Mouse (Mus musculus) liver (tissue): ENCODE data around the gene Lrrk1.

Source experiments
- DNase-seq: peaks from one replicate; pipeline ENCODE4 v3.0.0-alpha.2; 2020; ENCODE audit warnings: mixed read lengths

Lrrk1 gene

GRCm38 (mm10) chr7:66387813-66388521, at the start of gene Lrrk1:
Gene Lrrk1 (minus strand): TSS chr7:66388350.
- DNase-seq, result peak; percentile 67

GRCm38 (mm10) chr7:66434453-66434935, 46.3 kb upstream of the Lrrk1 start:
- DNase-seq, result peak; percentile 61

- DNase-seq, result peak; percentile 42
Measured at GRCm38 (mm10) chr7:66427437-66428161, 39.4 kb upstream of the Lrrk1 start, which contains the start of gene Aldh1a3. Gene Aldh1a3 (minus strand): TSS chr7:66427517.

DNA sequence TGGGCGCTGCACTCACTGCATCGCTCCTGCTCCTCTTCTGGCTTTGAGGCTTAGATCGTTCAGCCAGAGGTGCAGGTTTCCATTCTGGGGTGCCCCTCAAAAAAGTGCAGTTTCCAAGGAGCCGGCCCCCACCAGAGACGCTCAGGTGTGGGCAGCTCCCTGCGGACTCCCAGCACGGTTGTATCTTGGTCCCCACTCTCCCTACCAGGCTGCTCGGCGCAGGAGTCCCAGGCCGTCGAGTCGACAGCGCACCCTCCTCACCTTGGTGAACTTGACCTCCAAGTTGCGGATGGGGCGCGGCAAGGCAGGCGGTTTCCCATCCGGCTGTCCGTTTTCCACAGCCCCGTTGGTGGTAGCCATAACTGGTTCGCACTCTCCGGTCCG, 38.9 kb upstream of the Lrrk1 start:
- no peak for DNase-seq

DNA sequence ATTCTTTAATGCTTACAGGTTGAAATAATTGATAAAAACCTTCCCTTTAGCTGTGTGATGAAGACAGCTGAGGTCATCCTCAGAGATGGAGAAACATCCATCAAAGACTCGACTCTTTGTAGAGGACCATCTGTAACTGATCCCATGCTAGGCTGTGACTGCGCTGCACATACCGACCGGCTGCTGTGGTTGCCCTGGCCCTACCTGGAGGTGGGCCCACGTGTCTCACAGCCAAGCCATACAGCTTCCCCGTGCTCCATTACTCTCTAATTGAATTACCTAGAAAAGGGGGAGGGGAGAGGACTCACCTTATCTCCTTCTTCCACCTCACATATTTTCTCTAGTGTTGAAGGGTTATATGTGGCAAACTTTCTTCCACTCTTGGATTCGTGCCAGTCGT, 33.8 kb upstream of the Lrrk1 start:
- DNase-seq, result no peak

GRCm38 (mm10) chr7:66418981-66419380, 30.8 kb upstream of the Lrrk1 start:
- DNase-seq, result no peak

DNA sequence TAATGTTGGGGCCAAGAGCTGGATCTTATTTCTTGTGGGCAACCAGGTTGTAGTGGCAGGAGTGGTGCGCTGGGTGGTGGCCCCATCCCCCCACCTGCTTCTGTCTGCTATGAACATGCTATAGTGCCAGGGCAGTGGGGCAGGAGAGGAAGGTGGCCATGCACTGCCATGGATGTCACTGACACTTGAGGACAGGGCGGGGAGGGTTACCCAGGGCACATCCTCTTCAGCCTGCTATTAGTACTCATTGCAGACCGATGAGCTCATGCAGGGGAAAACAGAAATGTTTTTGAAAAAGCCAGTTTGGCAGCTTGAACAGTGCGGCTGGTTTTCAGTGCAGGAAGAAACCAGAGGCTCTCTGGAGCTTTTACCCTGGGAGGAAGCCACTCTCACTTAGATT, 28.7 kb upstream of the Lrrk1 start:
- no peak for DNase-seq

GRCm38 (mm10) chr7:66413093-66413492, 24.9 kb upstream of the Lrrk1 start:
- DNase-seq, result no peak

- peak; percentile 23 for DNase-seq
Measured at GRCm38 (mm10) chr7:66409433-66409832, 21.3 kb upstream of the Lrrk1 start.

- DNase-seq, result no peak
Measured at GRCm38 (mm10) chr7:66406971-66407370, 18.8 kb upstream of the Lrrk1 start.

GRCm38 (mm10) chr7:66405951-66406721, 18.0 kb upstream of the Lrrk1 start:
- no peak for DNase-seq

GRCm38 (mm10) chr7:66405541-66405940, 17.4 kb upstream of the Lrrk1 start:
- DNase-seq, result no peak

DNA sequence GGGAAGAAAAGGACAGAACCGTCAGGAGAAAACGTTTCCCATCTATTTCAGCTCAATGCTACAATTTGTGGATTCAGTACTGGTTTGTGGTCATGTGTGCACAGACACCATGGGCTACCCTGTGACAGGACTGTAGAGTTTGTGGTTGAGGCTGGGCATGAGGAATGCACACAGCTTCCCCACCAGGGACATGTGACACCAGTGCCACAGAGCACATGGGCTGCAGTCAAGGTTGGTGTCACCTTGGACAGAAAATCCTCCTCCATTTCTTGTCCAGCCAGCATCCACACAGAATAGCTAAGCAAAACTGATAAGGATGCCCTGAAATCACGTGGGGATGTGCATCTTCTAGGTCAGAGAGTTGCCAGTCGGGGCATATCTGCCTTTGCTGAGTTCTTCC, 16.7 kb upstream of the Lrrk1 start:
- no peak for DNase-seq

DNA sequence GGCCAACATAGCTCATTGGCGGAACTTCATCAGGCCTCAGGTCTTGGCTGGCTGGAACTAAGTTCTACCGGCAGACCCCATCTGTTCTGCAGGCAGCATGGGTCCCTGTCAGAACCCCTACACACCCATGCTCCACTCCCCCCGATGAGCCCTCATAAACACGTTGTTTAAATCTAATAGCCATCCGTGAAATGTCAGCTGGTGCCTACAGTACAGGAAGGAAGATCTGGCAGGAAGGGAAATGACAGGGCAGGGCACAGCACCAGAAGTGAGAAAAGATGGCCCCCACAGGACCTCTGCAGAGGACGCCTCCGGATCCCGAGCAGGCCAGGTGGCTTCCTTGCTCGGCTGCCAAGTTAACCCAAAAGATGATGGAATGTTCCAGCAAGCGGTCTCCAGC, 16.0 kb upstream of the Lrrk1 start:
- no peak for DNase-seq

DNA sequence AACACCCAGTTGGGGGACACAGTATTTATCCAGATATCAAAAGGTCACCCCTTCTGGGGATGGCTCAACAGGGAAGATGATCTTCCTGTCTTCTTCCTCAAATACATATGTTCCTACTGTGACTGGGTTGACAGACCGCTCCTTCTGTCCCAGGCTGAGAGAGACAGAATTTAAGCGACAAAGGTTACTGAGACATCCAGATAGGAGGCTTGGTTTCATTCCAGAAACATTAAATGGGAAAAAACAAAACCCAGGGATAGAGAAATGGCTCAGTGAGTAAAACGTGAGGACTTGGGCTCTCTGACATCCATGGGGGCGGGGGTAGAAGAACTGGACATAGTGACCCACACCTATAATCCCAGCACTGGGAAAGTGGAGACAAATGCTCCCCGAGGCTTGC, 14.7 kb upstream of the Lrrk1 start:
- no peak for DNase-seq

DNA sequence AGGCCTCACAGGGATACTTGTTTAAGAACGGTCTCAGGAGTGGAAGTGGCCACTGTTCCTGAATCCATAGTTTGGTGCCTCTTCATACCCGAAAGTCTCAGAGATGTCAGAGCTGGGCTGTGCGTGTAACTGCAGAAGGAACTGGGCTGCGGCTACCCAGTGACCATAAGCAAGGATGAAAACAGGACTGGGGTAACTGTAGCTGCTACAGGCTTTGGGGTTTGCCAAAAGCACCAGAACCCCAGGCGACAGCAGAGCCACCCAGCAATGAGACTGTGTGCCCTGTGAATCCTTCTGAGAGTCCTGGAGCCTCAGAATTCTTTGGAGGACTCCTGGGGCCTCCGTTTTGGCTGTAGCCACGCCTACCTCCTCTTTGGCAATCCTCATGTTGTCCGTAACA, 13.5 kb upstream of the Lrrk1 start:
- no peak for DNase-seq

GRCm38 (mm10) chr7:66397288-66397687, 9.1 kb upstream of the Lrrk1 start:
- DNase-seq, result no peak

- DNase-seq, result peak; percentile 66
Measured at GRCm38 (mm10) chr7:66388621-66389532, 727 bp upstream of the Lrrk1 start.

DNA sequence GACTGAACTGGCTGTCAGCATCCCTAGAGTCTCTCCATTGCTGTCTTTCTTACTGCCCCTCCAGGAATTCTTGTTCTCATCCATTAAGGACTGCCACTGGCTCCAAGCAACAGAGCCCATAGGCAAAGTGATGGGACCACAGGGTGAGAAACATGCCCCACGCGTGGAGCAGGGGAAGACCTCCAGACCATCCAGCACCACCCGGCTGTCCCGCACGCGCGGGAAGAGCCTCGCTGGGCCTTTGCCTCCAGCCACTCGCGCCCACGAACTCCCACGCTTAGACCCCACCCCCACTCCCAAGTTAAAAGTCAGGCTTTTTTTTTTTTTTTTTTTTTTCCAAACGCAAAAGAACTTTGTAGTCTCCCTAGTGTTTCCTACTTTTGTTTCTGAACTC, 734 bp downstream of the Lrrk1 start:
- DNase-seq, result no peak

GRCm38 (mm10) chr7:66386411-66386810, 1.7 kb downstream of the Lrrk1 start:
- DNase-seq, result no peak

- DNase-seq, result no peak
Measured at GRCm38 (mm10) chr7:66385826-66386225, 2.3 kb downstream of the Lrrk1 start.

DNA sequence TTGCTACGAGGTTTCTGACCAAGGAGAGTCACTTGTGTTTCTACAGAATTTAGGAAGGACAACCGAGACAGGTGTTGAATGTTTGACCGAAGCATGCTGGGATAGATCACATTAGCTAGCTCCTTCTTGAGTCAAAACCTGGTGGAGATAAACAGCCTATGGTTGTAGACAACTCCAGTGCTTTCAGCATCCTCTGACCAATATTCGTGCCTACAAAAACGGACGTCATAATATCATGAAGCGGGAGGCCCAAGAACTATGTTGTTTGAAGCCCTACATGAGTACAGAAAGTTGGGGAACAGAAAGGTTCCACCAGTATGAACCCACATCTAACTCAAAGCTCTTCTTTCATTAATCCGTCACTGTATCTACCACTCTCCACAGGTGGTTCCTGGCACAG, 3.3 kb downstream of the Lrrk1 start:
- no peak for DNase-seq
